Mouse (Mus musculus) liver, embryonic 16.5 days (tissue): Measurements from ENCODE around the gene Hgd. TPM values are rescaled to one million over a fixed set of nuclear protein-coding genes. Genes with fewer than 3 reads are reported as not detected.

Source experiments
- ATAC-seq: fragments of 200-750 bp; cut with Nextera tagmentation; 2 replicates; pipeline ENCODE4 v1.8.0; 2017; ENCODE audit warnings: low read depth, mild to moderate bottlenecking, moderate number of reproducible peaks, moderate library complexity
- H3K27ac ChIP-seq: fragments of 300-500 bp; sonication (generic); 2 replicates; pipeline ENCODE4 v1.5.1; 2014; ENCODE audit warnings: mild to moderate bottlenecking, low read length
- H3K27me3 ChIP-seq: fragments of 300-500 bp; sonication (generic); 2 replicates; pipeline ENCODE4 v1.6.1; 2014; ENCODE audit warnings: low read depth, low read length, mixed read lengths; ENCODE audit not compliant: control insufficient read depth, insufficient read depth
- H3K36me3 ChIP-seq: fragments of 300-500 bp; sonication (generic); 2 replicates; pipeline ENCODE4 v1.6.1; 2014; ENCODE audit warnings: mild to moderate bottlenecking; ENCODE audit not compliant: control insufficient read depth, insufficient read depth
- H3K4me1 ChIP-seq: fragments of 300-500 bp; sonication (generic); 2 replicates; pipeline ENCODE4 v1.6.1; 2014; ENCODE audit warnings: low read depth, low read length, mixed read lengths; ENCODE audit not compliant: control insufficient read depth
- H3K4me2 ChIP-seq: fragments of 300-500 bp; sonication (generic); 2 replicates; pipeline ENCODE4 v1.6.1; 2014; ENCODE audit warnings: low read depth, low read length, mixed read lengths
- H3K4me3 ChIP-seq: fragments of 300-500 bp; sonication (generic); 2 replicates; pipeline ENCODE4 v1.5.1; 2014; ENCODE audit warnings: low read depth, mild to moderate bottlenecking, low read length
- H3K9ac ChIP-seq: fragments of 300-500 bp; sonication (generic); 2 replicates; pipeline ENCODE4 v1.6.1; 2014; ENCODE audit warnings: low read depth, low read length
- H3K9me3 ChIP-seq: fragments of 300-500 bp; sonication (generic); replicated peaks from 2 replicates; pipeline ENCODE4 v1.6.1; 2016; ENCODE audit warnings: low read length; ENCODE audit not compliant: control insufficient read depth
- WGBS: fragments of 180-500 bp; shearing (Covaris S2); extraction: QIAGEN DNeasy Blood & Tissue Kit; methylation state at CpG from one replicate; pipeline ENCODE4 v1.1.7; 2014; ENCODE audit not compliant: insufficient replicate concordance; 5-methylcytosine and 5-hydroxymethylcytosine counted together
- polyA plus RNA-seq: library from polyadenylated mRNA; unstranded; fragments of >200 nt; fragmentation: Nextera tagmentation; extraction: Ambion mirVana; gene quantifications from 2 replicates; pipeline ENCODE4 v1.2.1, GENCODE M21; 2015

The Hgd gene
- polyA plus RNA-seq, 1 experiment from 2014 or later = 55.1 TPM

DNA sequence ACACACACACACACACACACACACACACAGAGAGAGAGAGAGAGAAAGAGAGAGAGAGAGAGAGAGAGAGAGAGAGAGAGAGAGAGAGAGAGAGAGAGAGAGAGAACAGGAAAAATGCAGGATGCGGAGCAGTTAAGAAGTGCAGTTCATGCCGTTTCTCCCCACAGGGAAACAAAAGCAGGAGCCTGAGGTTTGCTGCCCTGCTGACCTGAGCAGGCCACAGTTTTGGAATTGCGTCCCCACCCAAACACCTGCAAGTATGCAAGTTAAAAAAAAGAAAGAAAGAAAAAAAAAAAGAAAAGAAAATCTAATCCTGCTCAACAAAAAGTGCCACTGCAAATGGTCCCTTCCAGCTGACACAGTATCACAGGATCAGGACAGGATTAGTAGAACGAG is 96.7 kb downstream of the Hgd start:
- H3K36me3 ChIP-seq = no peaks in the 10 kb centered on the region
- no peak overlapping the region for H3K27ac ChIP-seq
- H3K9ac ChIP-seq = no peak overlapping the region
- no peaks in the 10 kb centered on the region for H3K4me1 ChIP-seq
- no peaks in the 10 kb centered on the region for H3K9me3 ChIP-seq
- H3K4me3 ChIP-seq = no peak overlapping the region
- WGBS = 63% methylated on average over 4 of the region's 4 CpGs
- no peak for ATAC-seq
- H3K27me3 ChIP-seq = no peaks in the 10 kb centered on the region
- no peak overlapping the region for H3K4me2 ChIP-seq

DNA sequence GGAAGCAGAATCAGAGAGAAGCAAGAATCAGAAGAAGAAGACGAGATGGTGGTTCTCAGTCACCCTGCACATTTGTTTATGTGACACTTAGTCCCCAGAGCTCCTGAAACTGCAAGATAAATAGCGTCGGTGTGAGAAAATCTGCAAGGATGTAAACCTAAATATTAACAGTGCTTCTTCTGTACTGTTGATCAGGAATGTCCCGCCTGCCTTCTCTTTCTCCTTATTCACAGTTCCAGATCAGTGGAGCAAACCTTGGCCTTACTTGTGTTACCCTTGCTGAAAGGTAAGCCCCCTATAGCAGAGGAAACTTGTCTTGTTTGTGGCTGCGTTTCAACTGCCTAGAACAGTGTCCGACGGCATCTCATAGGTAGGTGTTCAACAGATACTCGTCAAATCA is 97.6 kb downstream of the Hgd start:
- Histone ChIP-seq H3K4me3 (no peak overlapping the region), H3K36me3 (no peaks in the 10 kb centered on the region), H3K9ac (no peak overlapping the region), H3K27ac (no peak overlapping the region), H3K4me1 (no peaks in the 10 kb centered on the region), H3K27me3 (no peaks in the 10 kb centered on the region), H3K9me3 (no peaks in the 10 kb centered on the region), H3K4me2 (no peak overlapping the region)
- no peak for ATAC-seq
- 70% methylated on average over 8 of the region's 8 CpGs for WGBS

- no peak for ATAC-seq
- H3K36me3 ChIP-seq = no peaks in the 10 kb centered on the region
- no peaks in the 10 kb centered on the region for H3K27me3 ChIP-seq
- WGBS = 65% methylated on average over 2 of the region's 2 CpGs
- no peak overlapping the region for H3K27ac ChIP-seq
- H3K4me2 ChIP-seq = no peak overlapping the region
- peaks cover 7% of the 10 kb centered on the region for H3K4me1 ChIP-seq
- no peak overlapping the region for H3K4me3 ChIP-seq
- H3K9ac ChIP-seq = no peak overlapping the region
- H3K9me3 ChIP-seq = no peaks in the 10 kb centered on the region
Measured at GRCm38 (mm10) chr16:37680216-37680615, 100.3 kb downstream of the Hgd start.

DNA sequence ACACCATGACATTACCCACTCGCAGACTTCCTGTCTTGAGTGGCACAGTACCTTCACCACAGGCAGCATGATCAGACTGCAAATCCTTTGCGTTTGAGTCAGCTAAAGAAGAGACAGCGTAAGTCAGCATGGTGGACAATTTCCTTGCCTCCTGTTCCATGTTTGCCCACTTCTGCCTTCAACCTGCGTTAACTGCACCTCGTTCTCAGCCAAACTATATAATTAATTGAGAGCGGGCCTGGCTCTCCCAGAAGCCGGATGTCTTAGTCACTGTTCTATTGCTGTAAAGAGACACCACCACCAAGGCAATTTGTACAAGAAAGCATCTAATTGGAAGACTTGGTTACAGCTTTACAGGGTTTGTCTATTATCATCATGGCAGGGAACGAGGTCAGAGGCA is 100.9 kb downstream of the Hgd start:
- H3K36me3 ChIP-seq = no peaks in the 10 kb centered on the region
- H3K27me3 ChIP-seq = no peaks in the 10 kb centered on the region
- H3K4me3 ChIP-seq = no peak overlapping the region
- no peak overlapping the region for H3K9ac ChIP-seq
- ATAC-seq = no peak
- no peak overlapping the region for H3K27ac ChIP-seq
- peaks cover 10% of the 10 kb centered on the region for H3K4me1 ChIP-seq
- WGBS = 66% methylated on average over 8 of the region's 8 CpGs
- no peaks in the 10 kb centered on the region for H3K9me3 ChIP-seq
- no peak overlapping the region for H3K4me2 ChIP-seq

Other genes starting within 250 kb of the Hgd start
- 0.06 TPM in 1 of 2 replicates, not detected in the other for gene Stxbp5l, start 195.2 kb upstream of the Hgd start, polyA plus RNA-seq
- 6.6 and 6.9 TPM in 2 replicates for gene Gtf2e1, start 40.4 kb upstream of the Hgd start, polyA plus RNA-seq
- gene Rabl3, start 40.3 kb upstream of the Hgd start, polyA plus RNA-seq = 13.1 and 13.2 TPM in 2 replicates
- 27.8 and 31.2 TPM in 2 replicates for gene Ndufb4, start 74.3 kb downstream of the Hgd start, polyA plus RNA-seq
- gene Fstl1, start 196.7 kb downstream of the Hgd start, polyA plus RNA-seq = 18.1 and 21.5 TPM in 2 replicates